Mouse (Mus musculus): Measurements from ENCODE around the gene Dennd1a. TPM values are rescaled to one million over a fixed set of nuclear protein-coding genes. Genes with fewer than 3 reads are reported as not detected.

Dennd1a gene
- polyA plus RNA-seq, 1 experiment from 2014 or later: 11.5 TPM

DNA sequence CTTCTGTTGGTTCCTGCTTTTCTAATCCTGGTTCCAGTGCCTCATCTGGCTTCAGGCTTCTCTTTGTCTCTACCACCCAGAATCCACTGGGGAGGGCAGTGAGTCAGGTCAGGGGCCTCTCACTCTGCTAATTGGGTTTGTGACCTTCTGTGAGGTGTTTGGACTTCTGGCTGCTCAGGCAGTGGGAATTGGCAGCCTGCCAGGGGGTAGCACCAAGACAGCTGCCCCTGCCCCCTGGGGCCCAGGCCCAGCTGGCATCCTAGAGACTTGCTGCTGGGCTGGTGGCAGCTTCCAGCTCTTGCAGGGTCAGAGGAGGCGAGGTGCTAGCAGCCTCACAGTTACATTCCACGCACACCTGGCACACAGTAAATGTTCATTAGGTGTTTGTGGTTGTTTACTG lies 475.5 kb downstream of the Dennd1a start:
- ATAC-seq (ENCODE audit: insufficient read depth): no peak
- Histone ChIP-seq H3K4me2 (no peak overlapping the region), H3K4me1 (ENCODE audit: insufficient read depth) (no peaks in the 10 kb centered on the region), H3K4me3 (ENCODE audit: low read depth, low read length) (no peak overlapping the region), H3K36me3 (ENCODE audit: insufficient read depth) (peaks cover 5% of the 10 kb centered on the region; the same call in 1 of the 2 replicates), H3K9ac (no peak overlapping the region), H3K27me3 (ENCODE audit: insufficient read depth, low read length) (no peaks in the 10 kb centered on the region), H3K27ac (ENCODE audit: low read depth) (no peak overlapping the region), H3K9me3 (ENCODE audit: low read depth, low read length) (no peaks in the 10 kb centered on the region)
- TF ChIP-seq CTCF (IDR thresholded peaks at IDR 0.05; ENCODE audit: low read depth): no peak
- DNase-seq: no peak
- 73% methylated on average over 2 of the region's 2 CpGs for WGBS

GRCm38 (mm10) chr2:37802610-37803212 lies 484.5 kb downstream of the Dennd1a start:
- Histone ChIP-seq H3K9me3 (ENCODE audit: low read depth, low read length) (no peaks in the 10 kb centered on the region), H3K36me3 (ENCODE audit: insufficient read depth) (peaks cover 7% of the 10 kb centered on the region; the same call in 1 of the 2 replicates), H3K4me2 (no peak overlapping the region), H3K27me3 (ENCODE audit: insufficient read depth, low read length) (no peaks in the 10 kb centered on the region), H3K9ac (no peak overlapping the region), H3K4me1 (ENCODE audit: insufficient read depth) (no peaks in the 10 kb centered on the region), H3K27ac (ENCODE audit: low read depth) (no peak overlapping the region), H3K4me3 (ENCODE audit: low read depth, low read length) (no peak overlapping the region)
- ATAC-seq (ENCODE audit: insufficient read depth): peak; percentile 82
- 43% methylated on average over 4 of the region's 4 CpGs for WGBS
- peak; percentile 86 for DNase-seq
- TF ChIP-seq CTCF (IDR thresholded peaks at IDR 0.05; ENCODE audit: low read depth): peak; percentile 97

DNA sequence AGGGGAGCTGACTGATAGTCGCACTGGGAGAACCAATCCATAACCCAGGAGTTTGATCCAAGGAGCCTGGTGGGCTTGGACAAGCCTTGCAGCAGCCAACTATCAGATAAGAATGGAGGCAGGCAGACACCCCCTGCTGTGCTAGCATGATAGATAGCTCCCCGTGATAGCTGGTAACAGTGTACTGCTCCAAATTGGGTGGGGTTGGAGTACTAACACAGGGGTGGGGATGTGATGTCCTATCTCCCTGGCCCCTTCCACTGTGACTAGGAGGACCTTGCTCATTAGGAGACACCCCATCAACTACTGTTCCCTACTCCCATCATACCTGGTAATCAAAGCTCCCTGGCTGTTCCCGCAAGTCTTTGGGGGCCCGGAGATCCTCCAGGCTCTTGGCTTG lies 485.5 kb downstream of the Dennd1a start:
- ATAC-seq (ENCODE audit: insufficient read depth) (no peak), DNase-seq (no peak)
- Histone ChIP-seq H3K36me3 (ENCODE audit: insufficient read depth) (peaks cover 7% of the 10 kb centered on the region; the same call in 1 of the 2 replicates), H3K27ac (ENCODE audit: low read depth) (no peak overlapping the region), H3K4me3 (ENCODE audit: low read depth, low read length) (no peak overlapping the region), H3K9me3 (ENCODE audit: low read depth, low read length) (no peaks in the 10 kb centered on the region), H3K9ac (no peak overlapping the region), H3K4me2 (no peak overlapping the region), H3K27me3 (ENCODE audit: insufficient read depth, low read length) (no peaks in the 10 kb centered on the region), H3K4me1 (ENCODE audit: insufficient read depth) (no peaks in the 10 kb centered on the region)
- no peak for TF ChIP-seq CTCF (IDR thresholded peaks at IDR 0.05; ENCODE audit: low read depth)
- 66% methylated on average over 4 of the region's 4 CpGs for WGBS

DNA sequence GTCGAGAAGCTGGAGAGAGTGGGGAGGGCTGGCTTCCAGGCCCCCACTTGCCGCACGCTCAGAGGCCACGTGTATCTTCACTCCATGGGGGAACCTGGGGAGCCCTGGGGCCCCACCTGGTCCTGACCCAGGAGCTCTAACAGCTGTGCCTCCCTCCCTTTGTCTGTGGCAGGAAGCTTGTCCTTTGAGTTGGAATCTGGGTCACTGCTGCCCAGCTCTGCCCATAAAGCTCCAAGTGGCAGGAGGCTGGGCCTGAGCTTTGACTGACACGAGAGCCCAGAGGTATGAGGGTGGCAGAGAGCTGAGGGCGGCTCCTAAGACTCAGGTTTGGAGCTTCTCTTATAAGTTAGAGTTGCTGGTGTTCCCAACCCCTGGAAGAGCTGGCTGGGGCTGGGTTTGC lies 488.1 kb downstream of the Dennd1a start:
- no peak for TF ChIP-seq CTCF (IDR thresholded peaks at IDR 0.05; ENCODE audit: low read depth)
- ATAC-seq (ENCODE audit: insufficient read depth) (no peak), DNase-seq (no peak)
- Histone ChIP-seq H3K27ac (ENCODE audit: low read depth) (no peak overlapping the region), H3K9ac (no peak overlapping the region), H3K36me3 (ENCODE audit: insufficient read depth) (peaks cover 4% of the 10 kb centered on the region; the same call in 1 of the 2 replicates), H3K9me3 (ENCODE audit: low read depth, low read length) (no peaks in the 10 kb centered on the region), H3K27me3 (ENCODE audit: insufficient read depth, low read length) (peaks cover 4% of the 10 kb centered on the region; the same call in 1 of the 2 replicates), H3K4me1 (ENCODE audit: insufficient read depth) (no peaks in the 10 kb centered on the region), H3K4me3 (ENCODE audit: low read depth, low read length) (no peak overlapping the region), H3K4me2 (no peak overlapping the region)
- 66% methylated on average over 6 of the region's 6 CpGs for WGBS

GRCm38 (mm10) chr2:37797046-37797445 lies 490.1 kb downstream of the Dennd1a start:
- Histone ChIP-seq H3K27me3 (ENCODE audit: insufficient read depth, low read length) (peaks cover 20% of the 10 kb centered on the region), H3K9ac (no peak overlapping the region), H3K4me2 (no peak overlapping the region), H3K4me3 (ENCODE audit: low read depth, low read length) (no peak overlapping the region), H3K27ac (ENCODE audit: low read depth) (no peak overlapping the region), H3K4me1 (ENCODE audit: insufficient read depth) (no peaks in the 10 kb centered on the region), H3K36me3 (ENCODE audit: insufficient read depth) (peaks cover 4% of the 10 kb centered on the region; the same call in 1 of the 2 replicates), H3K9me3 (ENCODE audit: low read depth, low read length) (no peaks in the 10 kb centered on the region)
- no peak for TF ChIP-seq CTCF (IDR thresholded peaks at IDR 0.05; ENCODE audit: low read depth)
- WGBS: 82% methylated on average over 4 of the region's 4 CpGs
- no peak for ATAC-seq (ENCODE audit: insufficient read depth)
- DNase-seq: no peak

GRCm38 (mm10) chr2:37796021-37796420 lies 491.2 kb downstream of the Dennd1a start:
- Histone ChIP-seq H3K9ac (no peak overlapping the region), H3K4me2 (no peak overlapping the region), H3K36me3 (ENCODE audit: insufficient read depth) (peaks cover 4% of the 10 kb centered on the region; the same call in 1 of the 2 replicates), H3K27me3 (ENCODE audit: insufficient read depth, low read length) (peaks cover 20% of the 10 kb centered on the region), H3K27ac (ENCODE audit: low read depth) (no peak overlapping the region), H3K4me1 (ENCODE audit: insufficient read depth) (no peaks in the 10 kb centered on the region), H3K4me3 (ENCODE audit: low read depth, low read length) (no peak overlapping the region), H3K9me3 (ENCODE audit: low read depth, low read length) (no peaks in the 10 kb centered on the region)
- no peak for ATAC-seq (ENCODE audit: insufficient read depth)
- WGBS: 26% methylated on average over 1 of the region's 1 CpGs
- TF ChIP-seq CTCF (IDR thresholded peaks at IDR 0.05; ENCODE audit: low read depth): no peak
- no peak for DNase-seq

GRCm38 (mm10) chr2:37791340-37791739 lies 495.9 kb downstream of the Dennd1a start:
- no peak for TF ChIP-seq CTCF (IDR thresholded peaks at IDR 0.05; ENCODE audit: low read depth)
- peaks cover 20% of the 10 kb centered on the region for H3K27me3 ChIP-seq (ENCODE audit: insufficient read depth, low read length)
- H3K27ac ChIP-seq (ENCODE audit: low read depth): no peak overlapping the region
- no peak overlapping the region for H3K4me2 ChIP-seq
- ATAC-seq (ENCODE audit: insufficient read depth) (no peak), DNase-seq (no peak)
- no peaks in the 10 kb centered on the region for H3K36me3 ChIP-seq (ENCODE audit: insufficient read depth)
- no peak overlapping the region for H3K9ac ChIP-seq
- H3K9me3 ChIP-seq (ENCODE audit: low read depth, low read length): no peaks in the 10 kb centered on the region
- H3K4me1 ChIP-seq (ENCODE audit: insufficient read depth): 0 out of 2 replicates have a peak, but pooled peaks cover 4% of the 10 kb centered on the region
- no peak overlapping the region for H3K4me3 ChIP-seq (ENCODE audit: low read depth, low read length)
- WGBS: 83% methylated on average over 4 of the region's 4 CpGs
